Mouse (Mus musculus): Measurements from ENCODE around the gene Uaca. TPM values are rescaled to one million over a fixed set of nuclear protein-coding genes. Genes with fewer than 3 reads are reported as not detected.

Uaca gene
- total and polyA plus RNA-seq, 3 experiments: 0.17 to 0.34 TPM; not detected in 1

- no peak for DNase-seq (ENCODE audit: extremely low read depth)
- Histone ChIP-seq H3K4me1 (ENCODE audit: control insufficient read depth in 1 of 2, insufficient read depth in 2 of 2) (peaks cover 0 to 5% of the 10 kb centered on the region in 2 experiments; a peak in 2 of 4 replicates), H3K4me2 (ENCODE audit: insufficient read depth, low read depth, poor library complexity, severe bottlenecking) (peak overlapping the region; percentile 3), H3K27me3 (replicated peaks) (peaks cover 3% of the 10 kb centered on the region), H3K4me3 (replicated peaks in 1 of 3; ENCODE audit: low read depth in 2 of 3, low read length in 2 of 3, poor library complexity in 1 of 3) (no peak overlapping the region), H3K27ac (ENCODE audit: insufficient read depth, low read depth) (no peak overlapping the region), H3K9ac (ENCODE audit: insufficient read depth, low read depth) (no peak overlapping the region), H3K36me3 (replicated peaks in 1 of 2; ENCODE audit: control insufficient read depth in 1 of 2, insufficient read depth in 1 of 2, low read length in 1 of 2) (no peaks in the 10 kb centered on the region), H3K9me3 (replicated peaks; ENCODE audit: low read length) (peaks cover 3% of the 10 kb centered on the region), H3K79me2 (replicated peaks; ENCODE audit: control insufficient read depth, extremely low read depth, insufficient read depth, poor library complexity, severe bottlenecking) (no peaks in the 10 kb centered on the region)
- in situ Hi-C loops (cut with MboI; ENCODE audit: low pct_ligation_motif_present, low pct_unique_long_range_greater_than_20kb, low sequenced_read_pairs): no loop called here
- dilution Hi-C loops (cut with MboI; ENCODE audit: extremely low pct_ligation_motif_present, extremely low pct_unique_long_range_greater_than_20kb, low sequenced_read_pairs): no loop called here
- no peak for TF ChIP-seq JUN (IDR thresholded peaks at IDR 0.05; ENCODE audit: insufficient read depth, low read depth, low read length)
- no peak for TF ChIP-seq ETS1 (conservative IDR thresholded peaks at IDR 0.05; ENCODE audit: low read depth, low read length)
- no peak for TF ChIP-seq CTCF (conservative IDR thresholded peaks at IDR 0.05 in 1 of 2, IDR thresholded peaks at IDR 0.05 in 1 of 2; ENCODE audit: low read depth in 2 of 2, low read length in 2 of 2)
- no peak for TF ChIP-seq ELF1 (IDR thresholded peaks at IDR 0.05; ENCODE audit: low read depth, low read length)
- no peak for TF ChIP-seq USF2 (conservative IDR thresholded peaks at IDR 0.05; ENCODE audit: low read depth, low read length)
- TF ChIP-seq BHLHE40 (IDR thresholded peaks at IDR 0.05; ENCODE audit: low read depth, low read length): no peak
- no peak for TF ChIP-seq CHD2 (IDR thresholded peaks at IDR 0.05; ENCODE audit: low read length)
- no peak for TF ChIP-seq NRF1 (IDR thresholded peaks at IDR 0.05; ENCODE audit: low read depth, low read length)
- TF ChIP-seq UBTF (IDR thresholded peaks at IDR 0.05; ENCODE audit: low read depth, low read length): no peak
Measured at GRCm38 (mm10) chr9:60837449-60838141, 43.3 kb downstream of the Uaca start.

DNA sequence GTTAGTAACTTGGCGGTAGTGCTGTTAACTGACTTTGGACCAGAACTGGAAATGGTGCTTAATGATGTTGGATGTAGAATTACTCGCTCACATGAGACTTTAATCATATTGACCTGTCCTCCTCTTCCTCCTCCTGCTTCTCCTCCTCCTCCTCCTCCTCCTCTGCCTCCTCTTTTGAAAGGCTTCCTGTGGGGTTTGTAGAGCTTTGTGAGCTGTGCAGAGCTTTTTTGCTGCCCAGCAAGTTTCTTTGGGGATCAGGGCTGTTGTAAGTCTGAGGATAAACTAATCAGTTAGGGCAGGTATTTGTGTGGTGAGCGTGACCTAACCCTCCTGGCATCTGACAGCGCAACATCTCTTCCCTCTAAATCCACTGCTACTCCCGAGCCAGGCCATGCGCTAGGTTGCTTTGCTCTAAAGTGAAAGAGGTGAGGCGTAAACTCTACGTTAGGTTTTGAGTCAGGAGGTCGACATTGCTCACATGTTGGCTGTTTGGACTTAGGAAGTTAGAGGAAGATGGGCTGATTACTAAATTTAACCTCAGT lies 44.1 kb downstream of the Uaca start:
- Histone ChIP-seq H3K4me2 (ENCODE audit: insufficient read depth, low read depth, poor library complexity, severe bottlenecking) (no peak overlapping the region), H3K9me3 (replicated peaks; ENCODE audit: low read length) (peaks cover 3% of the 10 kb centered on the region), H3K27me3 (replicated peaks) (peaks cover 3% of the 10 kb centered on the region), H3K36me3 (replicated peaks in 1 of 2; ENCODE audit: control insufficient read depth in 1 of 2, insufficient read depth in 1 of 2, low read length in 1 of 2) (no peaks in the 10 kb centered on the region), H3K4me1 (ENCODE audit: control insufficient read depth in 1 of 2, insufficient read depth in 2 of 2) (peaks cover 0 to 5% of the 10 kb centered on the region in 2 experiments; a peak in 2 of 4 replicates), H3K27ac (ENCODE audit: insufficient read depth, low read depth) (no peak overlapping the region), H3K4me3 (replicated peaks in 1 of 3; ENCODE audit: low read depth in 2 of 3, low read length in 2 of 3, poor library complexity in 1 of 3) (no peak overlapping the region), H3K9ac (ENCODE audit: insufficient read depth, low read depth) (no peak overlapping the region), H3K79me2 (replicated peaks; ENCODE audit: control insufficient read depth, extremely low read depth, insufficient read depth, poor library complexity, severe bottlenecking) (no peaks in the 10 kb centered on the region)
- no peak for DNase-seq (ENCODE audit: extremely low read depth)
- dilution Hi-C loops (cut with MboI; ENCODE audit: extremely low pct_ligation_motif_present, extremely low pct_unique_long_range_greater_than_20kb, low sequenced_read_pairs) (no loop called here), in situ Hi-C loops (cut with MboI; ENCODE audit: low pct_ligation_motif_present, low pct_unique_long_range_greater_than_20kb, low sequenced_read_pairs) (no loop called here)
- TF ChIP-seq MAZ (IDR thresholded peaks at IDR 0.05; ENCODE audit: low read depth, low read length): no peak
- no peak for TF ChIP-seq POLR2AphosphoS2 (IDR thresholded peaks at IDR 0.05; ENCODE audit: low read depth, low read length)
- TF ChIP-seq SIN3A (IDR thresholded peaks at IDR 0.05; ENCODE audit: low read length): no peak
- no peak for TF ChIP-seq KAT2A (IDR thresholded peaks at IDR 0.05; ENCODE audit: insufficient replicate concordance, low read length)
- no peak for TF ChIP-seq MAX (IDR thresholded peaks at IDR 0.05; ENCODE audit: low read length)
- TF ChIP-seq TCF12 (IDR thresholded peaks at IDR 0.05; ENCODE audit: low read depth, low read length): no peak
- TF ChIP-seq TBP (conservative IDR thresholded peaks at IDR 0.05; ENCODE audit: low read depth, low read length): no peak
- TF ChIP-seq ZC3H11A (IDR thresholded peaks at IDR 0.05; ENCODE audit: low read depth, low read length): no peak
- TF ChIP-seq NELFE (IDR thresholded peaks at IDR 0.05; ENCODE audit: low read depth, low read length): no peak
- TF ChIP-seq SMC3 (IDR thresholded peaks at IDR 0.05; ENCODE audit: low read depth, low read length): no peak
- no peak for TF ChIP-seq ZNF384 (IDR thresholded peaks at IDR 0.05; ENCODE audit: low read depth, low read length)
- no peak for TF ChIP-seq JUND (conservative IDR thresholded peaks at IDR 0.05; ENCODE audit: low read depth, low read length)
- no peak for TF ChIP-seq PAX5 (IDR thresholded peaks at IDR 0.05; ENCODE audit: low read length)
- no peak for TF ChIP-seq CHD2 (IDR thresholded peaks at IDR 0.05; ENCODE audit: low read length)
- TF ChIP-seq IRF4 (IDR thresholded peaks at IDR 0.05; ENCODE audit: low read depth, low read length): no peak
- TF ChIP-seq EP300 (IDR thresholded peaks at IDR 0.05; ENCODE audit: low read length): no peak
- no peak for TF ChIP-seq POLR2A (IDR thresholded peaks at IDR 0.05; ENCODE audit: low read depth, low read length)
- no peak for TF ChIP-seq USF2 (conservative IDR thresholded peaks at IDR 0.05; ENCODE audit: low read depth, low read length)
- no peak for TF ChIP-seq ELF1 (IDR thresholded peaks at IDR 0.05; ENCODE audit: low read depth, low read length)
- TF ChIP-seq JUN (IDR thresholded peaks at IDR 0.05; ENCODE audit: insufficient read depth, low read depth, low read length): no peak
